Mouse (Mus musculus): ENCODE data around the gene Gcm2. TPM values are rescaled to one million over a fixed set of nuclear protein-coding genes. Genes with fewer than 3 reads are reported as not detected.

Gene Gcm2
- polyA plus RNA-seq, 1 experiment from 2014 or later = not detected

GRCm38 (mm10) chr13:41091271-41091670 lies 19.6 kb downstream of the Gcm2 start:
- H3K36me3 ChIP-seq (ENCODE audit: control insufficient read depth, insufficient read depth) = no peaks in the 10 kb centered on the region
- no peak overlapping the region for H3K9ac ChIP-seq (ENCODE audit: low read depth, low read length)
- no peak overlapping the region for H3K27ac ChIP-seq (ENCODE audit: low read length)
- H3K9me3 ChIP-seq (replicated peaks; ENCODE audit: control insufficient read depth, low read length) = no peaks in the 10 kb centered on the region
- no peak overlapping the region for H3K4me2 ChIP-seq (ENCODE audit: low read depth, low read length)
- H3K27me3 ChIP-seq (ENCODE audit: control insufficient read depth, insufficient read depth, low read depth, low read length) = peaks cover 2% of the 10 kb centered on the region; the same call in 1 of the 2 replicates
- H3K4me1 ChIP-seq (ENCODE audit: control insufficient read depth, low read depth, low read length) = no peaks in the 10 kb centered on the region
- no peak overlapping the region for H3K4me3 ChIP-seq (ENCODE audit: low read depth, low read length)
- WGBS (ENCODE audit: insufficient replicate concordance) = 29% methylated on average over 10 of the region's 10 CpGs
- no peak for ATAC-seq (ENCODE audit: low read depth)

- Histone ChIP-seq H3K27me3 (ENCODE audit: control insufficient read depth, insufficient read depth, low read depth, low read length) (peaks cover 2% of the 10 kb centered on the region; the same call in 1 of the 2 replicates), H3K4me1 (ENCODE audit: control insufficient read depth, low read depth, low read length) (no peaks in the 10 kb centered on the region), H3K4me2 (ENCODE audit: low read depth, low read length) (no peak overlapping the region), H3K9me3 (replicated peaks; ENCODE audit: control insufficient read depth, low read length) (no peaks in the 10 kb centered on the region), H3K36me3 (ENCODE audit: control insufficient read depth, insufficient read depth) (no peaks in the 10 kb centered on the region), H3K4me3 (ENCODE audit: low read depth, low read length) (no peak overlapping the region), H3K27ac (ENCODE audit: low read length) (no peak overlapping the region), H3K9ac (ENCODE audit: low read depth, low read length) (no peak overlapping the region)
- ATAC-seq (ENCODE audit: low read depth) = no peak
These were observed 22.1 kb downstream of the Gcm2 start for GRCm38 (mm10) chr13:41088746-41089145.

- 16% methylated on average over 2 of the region's 2 CpGs for WGBS (ENCODE audit: insufficient replicate concordance)
- Histone ChIP-seq H3K4me2 (ENCODE audit: low read depth, low read length) (no peak overlapping the region), H3K9ac (ENCODE audit: low read depth, low read length) (no peak overlapping the region), H3K4me3 (ENCODE audit: low read depth, low read length) (no peak overlapping the region), H3K9me3 (replicated peaks; ENCODE audit: control insufficient read depth, low read length) (no peaks in the 10 kb centered on the region), H3K27me3 (ENCODE audit: control insufficient read depth, insufficient read depth, low read depth, low read length) (0 out of 2 replicates have a peak, but pooled peaks cover 3% of the 10 kb centered on the region), H3K36me3 (ENCODE audit: control insufficient read depth, insufficient read depth) (no peaks in the 10 kb centered on the region), H3K4me1 (ENCODE audit: control insufficient read depth, low read depth, low read length) (no peaks in the 10 kb centered on the region), H3K27ac (ENCODE audit: low read length) (no peak overlapping the region)
- no peak for ATAC-seq (ENCODE audit: low read depth)
These were observed 25.7 kb downstream of the Gcm2 start for GRCm38 (mm10) chr13:41085140-41085539.

GRCm38 (mm10) chr13:41084521-41084920 lies 26.3 kb downstream of the Gcm2 start:
- no peak for ATAC-seq (ENCODE audit: low read depth)
- Histone ChIP-seq H3K36me3 (ENCODE audit: control insufficient read depth, insufficient read depth) (no peaks in the 10 kb centered on the region), H3K27me3 (ENCODE audit: control insufficient read depth, insufficient read depth, low read depth, low read length) (peaks cover 5% of the 10 kb centered on the region), H3K4me3 (ENCODE audit: low read depth, low read length) (no peak overlapping the region), H3K9ac (ENCODE audit: low read depth, low read length) (no peak overlapping the region), H3K27ac (ENCODE audit: low read length) (no peak overlapping the region), H3K4me1 (ENCODE audit: control insufficient read depth, low read depth, low read length) (peaks cover under 1% of the 10 kb centered on the region), H3K4me2 (ENCODE audit: low read depth, low read length) (no peak overlapping the region), H3K9me3 (replicated peaks; ENCODE audit: control insufficient read depth, low read length) (no peaks in the 10 kb centered on the region)
- 47% methylated on average over 3 of the region's 3 CpGs for WGBS (ENCODE audit: insufficient replicate concordance)

- H3K9me3 ChIP-seq (replicated peaks; ENCODE audit: control insufficient read depth, low read length) = no peaks in the 10 kb centered on the region
- H3K27me3 ChIP-seq (ENCODE audit: control insufficient read depth, insufficient read depth, low read depth, low read length) = peaks cover 25% of the 10 kb centered on the region
- WGBS (ENCODE audit: insufficient replicate concordance) = 71% methylated on average over 6 of the region's 6 CpGs
- H3K36me3 ChIP-seq (ENCODE audit: control insufficient read depth, insufficient read depth) = no peaks in the 10 kb centered on the region
- no peak overlapping the region for H3K4me3 ChIP-seq (ENCODE audit: low read depth, low read length)
- H3K27ac ChIP-seq (ENCODE audit: low read length) = no peak overlapping the region
- H3K9ac ChIP-seq (ENCODE audit: low read depth, low read length) = no peak overlapping the region
- peaks cover 5% of the 10 kb centered on the region for H3K4me1 ChIP-seq (ENCODE audit: control insufficient read depth, low read depth, low read length)
- H3K4me2 ChIP-seq (ENCODE audit: low read depth, low read length) = no peak overlapping the region
- no peak for ATAC-seq (ENCODE audit: low read depth)
These were observed 30.1 kb downstream of the Gcm2 start for GRCm38 (mm10) chr13:41080700-41081099.

GRCm38 (mm10) chr13:41079859-41080258 lies 31.0 kb downstream of the Gcm2 start:
- Histone ChIP-seq H3K27ac (ENCODE audit: low read length) (no peak overlapping the region), H3K9me3 (replicated peaks; ENCODE audit: control insufficient read depth, low read length) (no peaks in the 10 kb centered on the region), H3K36me3 (ENCODE audit: control insufficient read depth, insufficient read depth) (no peaks in the 10 kb centered on the region), H3K4me1 (ENCODE audit: control insufficient read depth, low read depth, low read length) (peaks cover 5% of the 10 kb centered on the region), H3K4me2 (ENCODE audit: low read depth, low read length) (peak overlapping the region; percentile 80; the same call in 1 of the 2 replicates), H3K9ac (ENCODE audit: low read depth, low read length) (no peak overlapping the region), H3K27me3 (ENCODE audit: control insufficient read depth, insufficient read depth, low read depth, low read length) (peaks cover 25% of the 10 kb centered on the region), H3K4me3 (ENCODE audit: low read depth, low read length) (no peak overlapping the region)
- ATAC-seq (ENCODE audit: low read depth) = no peak
- WGBS (ENCODE audit: insufficient replicate concordance) = 43% methylated on average over 5 of the region's 5 CpGs

GRCm38 (mm10) chr13:41079421-41079780 lies 31.4 kb downstream of the Gcm2 start, which contains the start of gene Mak:
Gene Mak, minus strand, starts transcription at chr13:41079706.
- under 1% methylated on average over 39 of the region's 40 CpGs for WGBS (ENCODE audit: insufficient replicate concordance)
- Histone ChIP-seq H3K4me2 (ENCODE audit: low read depth, low read length) (peak within 1 kb of the TSS; percentile 80), H3K9ac (ENCODE audit: low read depth, low read length) (no peak within 1 kb of the TSS), H3K9me3 (replicated peaks; ENCODE audit: control insufficient read depth, low read length) (no peaks in the 10 kb centered on the region), H3K27me3 (ENCODE audit: control insufficient read depth, insufficient read depth, low read depth, low read length) (peaks cover 25% of the 10 kb centered on the region), H3K27ac (ENCODE audit: low read length) (no peak within 1 kb of the TSS), H3K36me3 (ENCODE audit: control insufficient read depth, insufficient read depth) (no peaks in the 10 kb centered on the region), H3K4me1 (ENCODE audit: control insufficient read depth, low read depth, low read length) (peaks cover 5% of the 10 kb centered on the region), H3K4me3 (ENCODE audit: low read depth, low read length) (peak within 1 kb of the TSS; percentile 50)
- ATAC-seq (ENCODE audit: low read depth) = peak; percentile 87

GRCm38 (mm10) chr13:41078690-41079420 lies 32.0 kb downstream of the Gcm2 start:
- H3K4me2 ChIP-seq (ENCODE audit: low read depth, low read length) = peak overlapping the region; percentile 80
- WGBS (ENCODE audit: insufficient replicate concordance) = 11% methylated on average over 24 of the region's 24 CpGs
- H3K36me3 ChIP-seq (ENCODE audit: control insufficient read depth, insufficient read depth) = no peaks in the 10 kb centered on the region
- H3K27ac ChIP-seq (ENCODE audit: low read length) = no peak overlapping the region
- H3K9me3 ChIP-seq (replicated peaks; ENCODE audit: control insufficient read depth, low read length) = no peaks in the 10 kb centered on the region
- peak overlapping the region; percentile 50 for H3K4me3 ChIP-seq (ENCODE audit: low read depth, low read length)
- peaks cover 25% of the 10 kb centered on the region for H3K27me3 ChIP-seq (ENCODE audit: control insufficient read depth, insufficient read depth, low read depth, low read length)
- peaks cover 5% of the 10 kb centered on the region for H3K4me1 ChIP-seq (ENCODE audit: control insufficient read depth, low read depth, low read length)
- ATAC-seq (ENCODE audit: low read depth) = peak; percentile 19; the same call in 1 of the 2 replicates
- no peak overlapping the region for H3K9ac ChIP-seq (ENCODE audit: low read depth, low read length)

- Histone ChIP-seq H3K4me1 (ENCODE audit: control insufficient read depth, low read depth, low read length) (peaks cover 5% of the 10 kb centered on the region), H3K4me3 (ENCODE audit: low read depth, low read length) (no peak overlapping the region), H3K9me3 (replicated peaks; ENCODE audit: control insufficient read depth, low read length) (no peaks in the 10 kb centered on the region), H3K27me3 (ENCODE audit: control insufficient read depth, insufficient read depth, low read depth, low read length) (peaks cover 25% of the 10 kb centered on the region), H3K9ac (ENCODE audit: low read depth, low read length) (no peak overlapping the region), H3K27ac (ENCODE audit: low read length) (no peak overlapping the region), H3K36me3 (ENCODE audit: control insufficient read depth, insufficient read depth) (no peaks in the 10 kb centered on the region), H3K4me2 (ENCODE audit: low read depth, low read length) (no peak overlapping the region)
- no peak for ATAC-seq (ENCODE audit: low read depth)
- WGBS (ENCODE audit: insufficient replicate concordance) = 53% methylated on average over 9 of the region's 9 CpGs
These were observed 32.9 kb downstream of the Gcm2 start for GRCm38 (mm10) chr13:41077921-41078320.
